Mouse (Mus musculus) hindbrain, embryonic 11.5 days (tissue): ENCODE measurements at regions not wholly inside any gene's neighbourhood (a gene's known extent, or its start where the extent isn't known, plus 50 kb on each side); places are given as distances from the start of the nearest gene placed in this dataset.

Source experiments
- ATAC-seq: fragments of 200-750 bp; cut with Nextera tagmentation; 2 replicates; pipeline ENCODE4 v1.8.0; 2017; ENCODE audit warnings: mild to moderate bottlenecking, moderate TSS enrichment, moderate library complexity; ENCODE audit not compliant: low FRiP score
- DNase-seq: peaks from one replicate; pipeline ENCODE4 v3.0.0-alpha.2; 2015; ENCODE audit warnings: low spot score
- H3K27ac ChIP-seq: fragments of 300-500 bp; sonication (generic); 2 replicates; pipeline ENCODE4 v1.5.1; 2014; ENCODE audit warnings: mild to moderate bottlenecking, low read depth, low read length
- H3K27me3 ChIP-seq: fragments of 300-500 bp; sonication (generic); 2 replicates; pipeline ENCODE4 v1.6.1; 2014; ENCODE audit warnings: mild to moderate bottlenecking, low read length, moderate library complexity, mixed read lengths; ENCODE audit not compliant: control insufficient read depth, insufficient read depth
- H3K36me3 ChIP-seq: fragments of 300-500 bp; sonication (generic); 2 replicates; pipeline ENCODE4 v1.6.1; 2014; ENCODE audit warnings: mild to moderate bottlenecking, low read length, moderate library complexity, mixed read lengths; ENCODE audit not compliant: control insufficient read depth, insufficient read depth
- H3K4me1 ChIP-seq: fragments of 300-500 bp; sonication (generic); replicated peaks from 2 replicates; pipeline ENCODE4 v1.6.1; 2014; ENCODE audit warnings: low read length, mixed read lengths; ENCODE audit not compliant: control insufficient read depth, insufficient read depth
- H3K4me2 ChIP-seq: fragments of 300-500 bp; sonication (generic); replicated peaks from 2 replicates; pipeline ENCODE4 v1.6.1; 2014; ENCODE audit warnings: mild to moderate bottlenecking, low read depth, low read length
- H3K4me3 ChIP-seq: fragments of 300-500 bp; sonication (generic); 2 replicates; pipeline ENCODE4 v1.5.1; 2014; ENCODE audit warnings: low read depth, low read length
- H3K9ac ChIP-seq: fragments of 300-500 bp; sonication (generic); 2 replicates; pipeline ENCODE4 v1.6.1; 2014; ENCODE audit warnings: low read depth, low read length
- H3K9me3 ChIP-seq: fragments of 300-500 bp; sonication (generic); 2 replicates; pipeline ENCODE4 v1.6.1; 2016; ENCODE audit warnings: low read length; ENCODE audit not compliant: control insufficient read depth
- WGBS: fragments of 180-500 bp; shearing (Covaris S2); extraction: QIAGEN DNeasy Blood & Tissue Kit; methylation state at CpG from one replicate; pipeline ENCODE4 v1.1.7; 2014; 5-methylcytosine and 5-hydroxymethylcytosine counted together

GRCm38 (mm10) chr8:115589721-115590120 is 117.9 kb downstream of the Maf start:
- Histone ChIP-seq H3K36me3 (no peaks in the 10 kb centered on the region), H3K27me3 (no peaks in the 10 kb centered on the region), H3K4me2 (no peak overlapping the region), H3K9ac (no peak overlapping the region), H3K4me3 (no peak overlapping the region), H3K9me3 (no peaks in the 10 kb centered on the region), H3K4me1 (no peaks in the 10 kb centered on the region), H3K27ac (no peak overlapping the region)
- 90% methylated on average over 2 of the region's 2 CpGs for WGBS
- no peak for ATAC-seq
- DNase-seq, result no peak

- Histone ChIP-seq H3K4me2 (no peak overlapping the region), H3K9ac (no peak overlapping the region), H3K27me3 (no peaks in the 10 kb centered on the region), H3K9me3 (no peaks in the 10 kb centered on the region), H3K36me3 (no peaks in the 10 kb centered on the region), H3K4me3 (no peak overlapping the region), H3K4me1 (no peaks in the 10 kb centered on the region), H3K27ac (no peak overlapping the region)
- 88% methylated on average over 2 of the region's 2 CpGs for WGBS
- ATAC-seq (no peak), DNase-seq (no peak)
Observed at GRCm38 (mm10) chr8:115589076-115589475, 118.5 kb downstream of the Maf start.

- H3K9ac ChIP-seq, result no peak overlapping the region
- H3K4me2 ChIP-seq, result no peak overlapping the region
- no peak overlapping the region for H3K4me3 ChIP-seq
- ATAC-seq, result no peak
- H3K4me1 ChIP-seq, result no peaks in the 10 kb centered on the region
- H3K36me3 ChIP-seq, result no peaks in the 10 kb centered on the region
- H3K27me3 ChIP-seq, result no peaks in the 10 kb centered on the region
- no peak overlapping the region for H3K27ac ChIP-seq
- WGBS, result 83% methylated on average over 8 of the region's 8 CpGs
- DNase-seq, result no peak
- no peaks in the 10 kb centered on the region for H3K9me3 ChIP-seq
Observed at GRCm38 (mm10) chr8:115584311-115584907, 123.2 kb downstream of the Maf start.

GRCm38 (mm10) chr8:115583221-115583620 is 124.4 kb downstream of the Maf start:
- no peaks in the 10 kb centered on the region for H3K9me3 ChIP-seq
- no peaks in the 10 kb centered on the region for H3K27me3 ChIP-seq
- 87% methylated on average over 5 of the region's 5 CpGs for WGBS
- no peaks in the 10 kb centered on the region for H3K36me3 ChIP-seq
- H3K4me2 ChIP-seq, result no peak overlapping the region
- H3K27ac ChIP-seq, result no peak overlapping the region
- H3K4me3 ChIP-seq, result no peak overlapping the region
- no peaks in the 10 kb centered on the region for H3K4me1 ChIP-seq
- H3K9ac ChIP-seq, result no peak overlapping the region
- ATAC-seq, result no peak
- DNase-seq, result no peak

- no peaks in the 10 kb centered on the region for H3K4me1 ChIP-seq
- no peak overlapping the region for H3K4me2 ChIP-seq
- 88% methylated on average over 6 of the region's 6 CpGs for WGBS
- H3K36me3 ChIP-seq, result no peaks in the 10 kb centered on the region
- no peak overlapping the region for H3K4me3 ChIP-seq
- H3K9me3 ChIP-seq, result no peaks in the 10 kb centered on the region
- no peak for ATAC-seq
- H3K27me3 ChIP-seq, result no peaks in the 10 kb centered on the region
- no peak overlapping the region for H3K27ac ChIP-seq
- no peak overlapping the region for H3K9ac ChIP-seq
- no peak for DNase-seq
Observed at GRCm38 (mm10) chr8:115581940-115582517, 125.6 kb downstream of the Maf start.

GRCm38 (mm10) chr8:115568394-115568793 is 139.2 kb downstream of the Maf start:
- no peaks in the 10 kb centered on the region for H3K36me3 ChIP-seq
- no peaks in the 10 kb centered on the region for H3K27me3 ChIP-seq
- H3K4me2 ChIP-seq, result no peak overlapping the region
- no peaks in the 10 kb centered on the region for H3K4me1 ChIP-seq
- ATAC-seq (no peak), DNase-seq (no peak)
- H3K27ac ChIP-seq, result no peak overlapping the region
- H3K4me3 ChIP-seq, result no peak overlapping the region
- H3K9ac ChIP-seq, result no peak overlapping the region
- 89% methylated on average over 7 of the region's 7 CpGs for WGBS
- H3K9me3 ChIP-seq, result no peaks in the 10 kb centered on the region

- DNase-seq (no peak), ATAC-seq (no peak)
- H3K4me2 ChIP-seq, result no peak overlapping the region
- no peaks in the 10 kb centered on the region for H3K36me3 ChIP-seq
- no peaks in the 10 kb centered on the region for H3K9me3 ChIP-seq
- WGBS, result 90% methylated on average over 5 of the region's 5 CpGs
- H3K27me3 ChIP-seq, result no peaks in the 10 kb centered on the region
- H3K9ac ChIP-seq, result no peak overlapping the region
- H3K4me3 ChIP-seq, result no peak overlapping the region
- H3K4me1 ChIP-seq, result no peaks in the 10 kb centered on the region
- no peak overlapping the region for H3K27ac ChIP-seq
Observed at GRCm38 (mm10) chr8:115565768-115566167, 141.8 kb downstream of the Maf start.

GRCm38 (mm10) chr8:115562362-115562761 is 145.2 kb downstream of the Maf start:
- H3K36me3 ChIP-seq, result no peaks in the 10 kb centered on the region

More at GRCm38 (mm10) chr8:115562362-115562761, 145.2 kb downstream of the Maf start:
- H3K4me2 ChIP-seq, result no peak overlapping the region
- no peak overlapping the region for H3K4me3 ChIP-seq
- H3K9ac ChIP-seq, result no peak overlapping the region
- no peak for ATAC-seq
- no peaks in the 10 kb centered on the region for H3K27me3 ChIP-seq
- DNase-seq, result no peak
- no peak overlapping the region for H3K27ac ChIP-seq
- 24% methylated on average over 4 of the region's 4 CpGs for WGBS
- H3K9me3 ChIP-seq, result no peaks in the 10 kb centered on the region
- no peaks in the 10 kb centered on the region for H3K4me1 ChIP-seq
